Mouse (Mus musculus) liver, embryonic 14.5 days (tissue): ENCODE measurements at regions not wholly inside any gene's neighbourhood (a gene's known extent, or its start where the extent isn't known, plus 50 kb on each side); places are given as distances from the start of the nearest gene placed in this dataset.

Experiments used
- CTCF ChIP-seq: IDR thresholded peaks from 2 replicates; pipeline ENCODE4 v1.5.1; 2016; ENCODE audit warnings: antibody characterized with exemption, low read depth, control low read depth
- EP300 ChIP-seq: IDR thresholded peaks from 2 replicates; pipeline ENCODE4 v1.6.1; 2016; ENCODE audit warnings: antibody characterized with exemption, low read depth

- TF ChIP-seq CTCF (no peak), EP300 (no peak)
These were observed 74.4 kb upstream of the Ahctf1 start for GRCm38 (mm10) chr1:179877893-179878292.
